In the genomic region with DNA sequence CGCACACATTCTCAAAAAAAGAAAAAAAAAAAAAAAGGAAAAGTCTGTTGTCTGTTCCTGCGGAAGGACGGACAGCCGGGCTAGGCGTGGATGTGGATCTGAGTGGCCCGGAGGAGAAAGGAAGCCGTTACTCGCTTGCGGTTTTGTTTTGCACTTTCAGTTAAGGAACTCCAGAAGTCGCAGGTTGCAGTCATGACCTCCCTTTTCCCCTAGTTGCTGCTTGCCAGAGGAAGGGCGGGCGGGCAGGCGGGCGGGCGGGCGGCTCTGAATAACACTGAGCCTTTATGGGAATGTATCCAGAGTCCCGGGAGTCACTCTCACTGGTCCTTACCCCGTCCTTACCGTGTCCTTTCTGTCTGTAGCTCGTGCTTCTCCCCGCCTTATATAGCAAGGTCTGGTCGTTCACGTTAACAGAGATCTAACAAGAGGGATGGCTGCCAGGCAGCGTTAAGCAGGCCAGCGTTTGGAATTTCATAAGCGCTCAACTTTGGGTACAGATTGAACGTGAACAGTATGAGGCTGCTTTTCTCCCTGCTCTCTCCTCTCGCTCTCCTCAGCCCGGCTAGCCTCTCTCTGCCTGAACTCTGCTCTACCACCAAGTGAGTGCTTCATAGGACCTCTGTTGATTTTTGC, we compare ENCODE assay signal across 8 mouse cellular contexts.
DNase-seq lines count a peak whose midpoint lies in the region; ATAC-seq and TF ChIP-seq lines count a peak whose summit lies in the region.

No protein-coding gene starts in this region.

- 13% methylated on average over 29 of the region's 29 CpGs for WGBS in hindbrain, embryonic 12.5 days
- 11% methylated on average over 29 of the region's 29 CpGs for WGBS in limb, embryonic 14.5 days
- WGBS in midbrain, embryonic 13.5 days, result 24% methylated on average over 29 of the region's 29 CpGs

- peaks cover 30% of the 10 kb centered on the region for H3K36me3 ChIP-seq in hindbrain, embryonic 12.5 days
- peaks cover 18% of the 10 kb centered on the region for H3K36me3 ChIP-seq in limb, embryonic 14.5 days (ENCODE audit: control insufficient read depth, insufficient read depth, low read length)
- peaks cover 35% of the 10 kb centered on the region for H3K36me3 ChIP-seq in midbrain, embryonic 13.5 days

- H3K4me1 ChIP-seq in hindbrain, embryonic 12.5 days, result peaks cover 54% of the 10 kb centered on the region
- H3K4me1 ChIP-seq in limb, embryonic 14.5 days (ENCODE audit: control insufficient read depth, insufficient read depth, low read length), result peaks cover 32% of the 10 kb centered on the region
- peaks cover 38% of the 10 kb centered on the region for H3K4me1 ChIP-seq in midbrain, embryonic 13.5 days (replicated peaks)

- peak overlapping the region; percentile 38 for H3K4me2 ChIP-seq in hindbrain, embryonic 12.5 days (replicated peaks)
- peak overlapping the region; percentile 46 for H3K4me2 ChIP-seq in limb, embryonic 14.5 days (replicated peaks; ENCODE audit: low read depth, low read length, severe bottlenecking)
- H3K4me2 ChIP-seq in midbrain, embryonic 13.5 days (replicated peaks), result peak overlapping the region; percentile 3; the same call in 1 of the 2 replicates

- no peak for TF ChIP-seq POLR2A in limb, embryonic 14.5 days (IDR thresholded peaks at IDR 0.05; ENCODE audit: borderline replicate concordance, extremely low read depth, insufficient read depth, insufficient read length)

- H3K27me3 ChIP-seq in hindbrain, embryonic 12.5 days, result no peaks in the 10 kb centered on the region
- no peaks in the 10 kb centered on the region for H3K27me3 ChIP-seq in limb, embryonic 14.5 days (ENCODE audit: control insufficient read depth, insufficient read depth, low read length)
- H3K27me3 ChIP-seq in midbrain, embryonic 13.5 days, result no peaks in the 10 kb centered on the region

- ATAC-seq in hindbrain, embryonic 12.5 days (ENCODE audit: low FRiP score), result no peak
- peak; percentile 72 for ATAC-seq in limb, embryonic 14.5 days (ENCODE audit: low FRiP score, low read depth)
- ATAC-seq in midbrain, embryonic 13.5 days, result 0 out of 2 replicates have a peak, but pooled peaks have one; percentile 46

- peak overlapping the region; percentile 45; the same call in 1 of the 2 replicates for H3K9ac ChIP-seq in hindbrain, embryonic 12.5 days
- peak overlapping the region; percentile 54 for H3K9ac ChIP-seq in limb, embryonic 14.5 days (ENCODE audit: low read depth, low read length, severe bottlenecking)
- peak overlapping the region; percentile 45 for H3K9ac ChIP-seq in midbrain, embryonic 13.5 days (replicated peaks)

- DNase-seq in B cell, adult 2 months, result peak; percentile 11 to 26
- DNase-seq in adrenal gland, postnatal 25 days, result peak; percentile 57
- peak; percentile 79 for DNase-seq in gastrocnemius, adult 18-20 months (ENCODE audit: low spot score)
- peak; percentile 67 for DNase-seq in limb, embryonic 14.5 days (ENCODE audit: low spot score)
- DNase-seq in thymus, postnatal 14 days, result peak; percentile 80
- DNase-seq in frontal cortex, postnatal 14 days (ENCODE audit: low spot score in 2 of 2), result no peak

- no peaks in the 10 kb centered on the region for H3K9me3 ChIP-seq in hindbrain, embryonic 12.5 days (replicated peaks)
- no peaks in the 10 kb centered on the region for H3K9me3 ChIP-seq in limb, embryonic 14.5 days (ENCODE audit: control insufficient read depth, low read length)
- H3K9me3 ChIP-seq in midbrain, embryonic 13.5 days, result no peaks in the 10 kb centered on the region

- H3K27ac ChIP-seq in hindbrain, embryonic 12.5 days, result peak overlapping the region; percentile 80
- H3K27ac ChIP-seq in limb, embryonic 14.5 days (replicated peaks; ENCODE audit: low read depth, low read length), result peak overlapping the region; percentile 93
- H3K27ac ChIP-seq in midbrain, embryonic 13.5 days, result peak overlapping the region; percentile 14; the same call in 1 of the 2 replicates

- no peak overlapping the region for H3K4me3 ChIP-seq in hindbrain, embryonic 12.5 days
- peak overlapping the region; percentile 21 for H3K4me3 ChIP-seq in limb, embryonic 14.5 days (replicated peaks; ENCODE audit: low read length)
- H3K4me3 ChIP-seq in midbrain, embryonic 13.5 days (replicated peaks), result no peak overlapping the region

Comparison
In these comparisons a context has a peak if more than half of its experiments do, and no peak if none do; other contexts are left out.
1. DNase-seq: peak in B cell, adult 2 months (2 of 2), adrenal gland, postnatal 25 days (single experiment), gastrocnemius, adult 18-20 months (single experiment), limb, embryonic 14.5 days (single experiment) and thymus, postnatal 14 days (single experiment); none in frontal cortex, postnatal 14 days (0 of 2).
2. H3K27ac ChIP-seq: peak in every context shown above with its lines; median percentile 93 in limb, embryonic 14.5 days; 80 in hindbrain, embryonic 12.5 days; 14 in midbrain, embryonic 13.5 days.
3. Peak in every context shown above with its lines, with median percentiles within 50 percentile points of each other: H3K4me2 ChIP-seq and H3K9ac ChIP-seq.